Mouse (Mus musculus) erythroblast, embryonic 14.5 days (primary cell): ENCODE measurements around the gene Ms4a6d.

Experiments used
- GATA1 ChIP-seq: IDR thresholded peaks from 2 replicates; pipeline ENCODE4 v1.6.1; 2012; ENCODE audit warnings: low read length, inconsistent platforms, mixed read lengths
- TAL1 ChIP-seq: IDR thresholded peaks from 3 replicates; pipeline ENCODE4 v1.6.1; 2012; ENCODE audit warnings: low read length, inconsistent platforms, mixed read lengths

GRCm38 (mm10) chr19:11649564-11649963 is 44.9 kb upstream of the Ms4a6d start:
- TF ChIP-seq TAL1 (no peak), GATA1 (no peak)
